Mouse (Mus musculus) liver, adult (tissue): Measurements from ENCODE around the gene Iffo2.

Source experiments
- GATA4 ChIP-seq: IDR thresholded peaks from 2 replicates; pipeline ENCODE4 v1.6.1; 2014; ENCODE audit warnings: mild to moderate bottlenecking, low read length; ENCODE audit not compliant: insufficient replicate concordance

Gene Iffo2

GRCm38 (mm10) chr4:139631569-139632253 lies 101.4 kb downstream of the Iffo2 start:
- TF ChIP-seq GATA4 = no peak

GRCm38 (mm10) chr4:139632254-139632580 lies 101.9 kb downstream of the Iffo2 start:
- no peak for TF ChIP-seq GATA4

GRCm38 (mm10) chr4:139636373-139636772 lies 106.0 kb downstream of the Iffo2 start:
- no peak for TF ChIP-seq GATA4

- no peak for TF ChIP-seq GATA4
Observed at GRCm38 (mm10) chr4:139637847-139638246, 107.5 kb downstream of the Iffo2 start.

GRCm38 (mm10) chr4:139638356-139638755 lies 108.0 kb downstream of the Iffo2 start:
- TF ChIP-seq GATA4 = no peak

- TF ChIP-seq GATA4 = no peak
Observed at GRCm38 (mm10) chr4:139639801-139640200, 109.5 kb downstream of the Iffo2 start.

GRCm38 (mm10) chr4:139640333-139640732 lies 110.0 kb downstream of the Iffo2 start:
- TF ChIP-seq GATA4 = no peak

- TF ChIP-seq GATA4 = no peak
Observed at GRCm38 (mm10) chr4:139640775-139641174, 110.4 kb downstream of the Iffo2 start.

- TF ChIP-seq GATA4 = no peak
Observed at GRCm38 (mm10) chr4:139641829-139642425, 111.6 kb downstream of the Iffo2 start.

- TF ChIP-seq GATA4 = no peak
Observed at GRCm38 (mm10) chr4:139643972-139644371, 113.6 kb downstream of the Iffo2 start.

GRCm38 (mm10) chr4:139646916-139647315 lies 116.6 kb downstream of the Iffo2 start:
- TF ChIP-seq GATA4 = no peak

- no peak for TF ChIP-seq GATA4
Observed at GRCm38 (mm10) chr4:139650086-139650743, 119.9 kb downstream of the Iffo2 start.

- TF ChIP-seq GATA4 = no peak
Observed at GRCm38 (mm10) chr4:139650907-139651306, 120.6 kb downstream of the Iffo2 start.

GRCm38 (mm10) chr4:139653238-139653637 lies 122.9 kb downstream of the Iffo2 start, which contains the start of gene Tas1r2:
Tas1r2 (plus strand) TSS chr4:139653538.
- TF ChIP-seq GATA4 = no peak

- TF ChIP-seq GATA4 = no peak
Observed at GRCm38 (mm10) chr4:139661897-139662296, 131.5 kb downstream of the Iffo2 start.

GRCm38 (mm10) chr4:139667632-139668031 lies 137.3 kb downstream of the Iffo2 start:
- TF ChIP-seq GATA4 = no peak
